ENCODE assay signal across 8 mouse cellular contexts in the genomic region with DNA sequence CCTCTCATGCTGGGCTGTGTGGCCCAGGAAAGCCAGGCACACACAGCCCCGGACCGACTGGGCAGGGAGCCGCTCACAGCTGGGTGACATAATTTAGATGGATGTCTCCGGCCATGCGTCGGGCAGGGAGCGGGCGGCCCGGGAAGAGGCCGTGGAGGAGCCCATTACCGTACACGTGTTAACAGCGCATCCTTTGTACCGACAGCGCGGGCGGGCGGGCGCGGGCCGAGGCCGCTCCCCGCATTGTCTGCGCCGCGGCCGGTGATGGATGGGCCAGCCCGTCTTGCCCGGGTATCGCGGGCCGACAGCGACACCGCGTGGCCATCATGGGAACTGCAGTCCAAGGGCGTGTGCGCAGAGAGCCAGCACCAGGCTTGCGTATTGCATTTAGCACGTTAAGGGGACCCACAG.
DNase-seq lines count a peak whose midpoint lies in the region; ATAC-seq and TF ChIP-seq lines count a peak whose summit lies in the region.

No protein-coding gene starts in this region.

- no peaks in the 10 kb centered on the region for H3K4me1 ChIP-seq in intestine, postnatal 0 days (replicated peaks; ENCODE audit: control insufficient read depth, insufficient read depth, low read length)
- peaks cover 40% of the 10 kb centered on the region for H3K4me1 ChIP-seq in midbrain, embryonic 10.5 days

- TF ChIP-seq CTCF in intestine, postnatal 0 days (IDR thresholded peaks at IDR 0.05; ENCODE audit: low read depth) = peak; percentile 98

- H3K36me3 ChIP-seq in intestine, postnatal 0 days (ENCODE audit: control insufficient read depth, insufficient read depth) = no peaks in the 10 kb centered on the region
- H3K36me3 ChIP-seq in midbrain, embryonic 10.5 days = no peaks in the 10 kb centered on the region

- H3K9me3 ChIP-seq in intestine, postnatal 0 days (ENCODE audit: control insufficient read depth) = no peaks in the 10 kb centered on the region
- H3K9me3 ChIP-seq in midbrain, embryonic 10.5 days (replicated peaks) = no peaks in the 10 kb centered on the region

- DNase-seq in adrenal gland, postnatal 10 days = peak; percentile 92
- DNase-seq in embryo, embryonic 11.5 days (ENCODE audit: low read depth, low spot score) = peak; percentile 77
- peak; percentile 77 to 85 for DNase-seq in gastrocnemius, postnatal 4 days (ENCODE audit: low spot score in 2 of 2)
- peak; percentile 79 to 85 for DNase-seq in left cerebral cortex, postnatal 25 days (ENCODE audit: low spot score in 2 of 2)
- DNase-seq in midbrain, embryonic 10.5 days (ENCODE audit: low spot score) = peak; percentile 89
- DNase-seq in right cerebral cortex, postnatal 4 days = peak; percentile 95
- DNase-seq in yolk sac, embryonic 10.5 days (ENCODE audit: low spot score) = peak; percentile 64

- H3K27me3 ChIP-seq in intestine, postnatal 0 days (replicated peaks; ENCODE audit: control insufficient read depth, insufficient read depth, low read length) = peaks cover 14% of the 10 kb centered on the region
- peaks cover 57% of the 10 kb centered on the region for H3K27me3 ChIP-seq in midbrain, embryonic 10.5 days (ENCODE audit: low read depth, poor library complexity, severe bottlenecking)

- no peak overlapping the region for H3K9ac ChIP-seq in intestine, postnatal 0 days (ENCODE audit: low read depth, low read length)

- under 1% methylated on average over 39 of the region's 39 CpGs for WGBS in intestine, postnatal 0 days
- under 1% methylated on average over 39 of the region's 39 CpGs for WGBS in midbrain, embryonic 10.5 days

- no peak overlapping the region for H3K4me3 ChIP-seq in intestine, postnatal 0 days (ENCODE audit: low read depth, low read length)
- peak overlapping the region; percentile 51 for H3K4me3 ChIP-seq in midbrain, embryonic 10.5 days

- H3K4me2 ChIP-seq in intestine, postnatal 0 days (replicated peaks; ENCODE audit: low read depth) = peak overlapping the region; percentile 44

- no peak overlapping the region for H3K27ac ChIP-seq in intestine, postnatal 0 days (ENCODE audit: low read depth, low read length)
- H3K27ac ChIP-seq in midbrain, embryonic 10.5 days (replicated peaks) = peak overlapping the region; percentile 87

- peak; percentile 65 for ATAC-seq in intestine, postnatal 0 days

- intact Hi-C loops in left cerebral cortex, postnatal 25 days (cut with DNase I) = loop anchor here (2.0 to 10.0 kb wide), 3 partner anchors 221 to 741 kb away; no protein-coding TSS in a partner anchor
